Mouse (Mus musculus) neural tube, embryonic 12.5 days (tissue): Measurements from ENCODE around the gene Col23a1. TPM values are rescaled to one million over a fixed set of nuclear protein-coding genes. Genes with fewer than 3 reads are reported as not detected.

Source experiments
- ATAC-seq: fragments of 200-750 bp; cut with Nextera tagmentation; 2 replicates; pipeline ENCODE4 v1.8.0; 2017; ENCODE audit warnings: low read depth, mild to moderate bottlenecking, moderate TSS enrichment, moderate library complexity; ENCODE audit not compliant: low FRiP score
- H3K27ac ChIP-seq: fragments of 300-500 bp; sonication (generic); 2 replicates; pipeline ENCODE4 v1.5.1; 2016
- H3K27me3 ChIP-seq: fragments of 300-500 bp; sonication (generic); replicated peaks from 2 replicates; pipeline ENCODE4 v1.6.1; 2016; ENCODE audit warnings: mild to moderate bottlenecking
- H3K36me3 ChIP-seq: fragments of 300-500 bp; sonication (generic); 2 replicates; pipeline ENCODE4 v1.6.1; 2016; ENCODE audit warnings: mild to moderate bottlenecking
- H3K4me1 ChIP-seq: fragments of 300-500 bp; sonication (generic); 2 replicates; pipeline ENCODE4 v1.6.1; 2016
- H3K4me2 ChIP-seq: fragments of 300-500 bp; sonication (generic); replicated peaks from 2 replicates; pipeline ENCODE4 v1.6.1; 2016; ENCODE audit warnings: mild to moderate bottlenecking
- H3K4me3 ChIP-seq: fragments of 300-500 bp; sonication (generic); 2 replicates; pipeline ENCODE4 v1.5.1; 2016
- H3K9ac ChIP-seq: fragments of 300-500 bp; sonication (generic); 2 replicates; pipeline ENCODE4 v1.6.1; 2016; ENCODE audit warnings: mild to moderate bottlenecking
- H3K9me3 ChIP-seq: fragments of 300-500 bp; sonication (generic); 2 replicates; pipeline ENCODE4 v1.6.1; 2016; ENCODE audit warnings: mild to moderate bottlenecking
- WGBS: fragments of 180-500 bp; shearing (Covaris S2); methylation state at CpG from one replicate; pipeline ENCODE4 v1.1.7; 2016; 5-methylcytosine and 5-hydroxymethylcytosine counted together
- polyA plus RNA-seq: library from polyadenylated mRNA; unstranded; fragments of >200 nt; fragmentation: Nextera tagmentation; extraction: Ambion mirVana; gene quantifications from 2 replicates; pipeline ENCODE4 v1.2.1, GENCODE M21; 2016

Col23a1 gene
- polyA plus RNA-seq, 1 experiment from 2014 or later: 11.8 TPM

DNA sequence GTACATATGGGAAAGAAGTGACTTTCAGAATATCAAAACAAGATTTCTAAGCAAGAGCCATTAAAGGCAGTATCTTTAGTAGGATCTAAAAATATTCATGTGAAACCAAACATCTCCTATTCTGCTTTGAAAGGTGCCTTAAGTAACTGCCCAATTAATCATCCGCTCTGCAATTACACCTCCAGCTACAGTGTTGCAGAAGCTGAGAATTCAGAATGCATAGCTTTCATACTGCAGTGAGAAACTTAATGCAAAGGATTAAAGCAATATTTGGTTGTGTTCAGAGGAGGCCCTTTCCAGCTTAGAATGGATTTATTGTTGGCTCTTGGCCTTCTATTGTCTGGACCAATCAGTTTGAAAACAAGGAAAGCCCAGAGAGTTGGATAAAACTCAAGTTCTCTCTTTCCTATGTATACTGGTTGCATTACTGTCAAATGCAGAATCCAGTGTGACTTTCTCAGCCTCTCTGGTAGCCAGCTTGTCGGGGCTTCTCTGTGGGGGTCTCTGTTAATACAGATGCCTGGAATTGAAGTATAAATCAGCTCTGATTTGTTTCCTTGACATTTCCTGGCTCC is 4.3 kb downstream of the Col23a1 start:
- no peak for ATAC-seq

DNA sequence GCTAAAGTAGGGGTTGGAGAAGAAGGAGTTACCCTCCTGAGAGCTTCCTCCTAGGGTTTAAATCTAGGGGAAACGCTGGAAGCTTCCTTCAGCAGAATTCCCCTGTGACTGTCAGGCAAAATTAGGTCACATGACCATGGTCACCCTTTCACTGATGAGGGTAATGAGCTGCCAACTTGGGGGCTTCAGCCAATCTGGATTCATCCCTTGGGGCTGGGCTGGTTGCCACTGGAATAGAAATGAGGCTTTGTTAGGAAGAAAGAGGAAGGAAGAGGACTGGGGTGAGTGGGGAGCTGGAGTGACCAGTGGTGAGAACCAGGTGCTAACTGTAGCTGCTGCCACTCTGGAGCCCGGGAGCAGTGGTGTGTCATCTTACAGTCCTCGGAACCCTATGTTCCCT is 6.0 kb downstream of the Col23a1 start:
- whole genome bisulfite sequencing: 86% methylated on average over 3 of the region's 3 CpGs
- Histone ChIP-seq H3K4me2 (no peak overlapping the region), H3K27ac (no peak overlapping the region), H3K9ac (no peak overlapping the region), H3K27me3 (peaks cover 3% of the 10 kb centered on the region; the same call in 1 of the 2 replicates), H3K36me3 (no peaks in the 10 kb centered on the region), H3K9me3 (peaks cover 7% of the 10 kb centered on the region; the same call in 1 of the 2 replicates), H3K4me3 (no peak overlapping the region), H3K4me1 (no peaks in the 10 kb centered on the region)
- ATAC-seq: no peak

More for the DNA sequence above, 4.3 kb downstream of the Col23a1 start:
- Histone ChIP-seq H3K4me1 (0 out of 2 replicates have a peak, but pooled peaks cover 6% of the 10 kb centered on the region), H3K36me3 (no peaks in the 10 kb centered on the region), H3K27ac (no peak overlapping the region), H3K9me3 (peaks cover 7% of the 10 kb centered on the region; the same call in 1 of the 2 replicates), H3K9ac (no peak overlapping the region), H3K4me3 (no peak overlapping the region), H3K27me3 (peaks cover 3% of the 10 kb centered on the region; the same call in 1 of the 2 replicates), H3K4me2 (no peak overlapping the region)
- 60% methylated on average over 2 of the region's 2 CpGs for WGBS

DNA sequence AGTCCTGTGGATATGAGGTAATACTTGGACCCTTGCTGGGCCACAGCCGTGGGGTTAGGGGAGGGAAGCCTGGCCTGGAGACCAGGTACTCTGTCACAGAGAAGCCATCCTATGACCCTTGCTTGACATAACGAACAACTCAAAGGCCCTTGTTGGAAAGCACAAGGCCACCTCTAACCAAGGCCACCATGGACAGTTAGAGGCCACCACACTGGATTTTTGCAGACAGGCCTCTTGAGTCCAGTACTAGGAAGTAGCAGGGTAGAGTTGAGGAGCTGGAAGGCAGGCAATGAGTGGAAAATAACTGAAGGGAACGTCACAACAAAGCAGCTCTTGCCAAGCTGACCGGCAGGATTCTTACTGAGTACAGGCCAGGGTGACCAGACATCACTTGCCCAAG is 9.0 kb downstream of the Col23a1 start:
- H3K9me3 ChIP-seq: peaks cover 7% of the 10 kb centered on the region; the same call in 1 of the 2 replicates
- ATAC-seq: no peak
- no peak overlapping the region for H3K4me3 ChIP-seq
- no peak overlapping the region for H3K4me2 ChIP-seq
- H3K9ac ChIP-seq: no peak overlapping the region
- H3K4me1 ChIP-seq: no peaks in the 10 kb centered on the region
- H3K27ac ChIP-seq: no peak overlapping the region
- 88% methylated on average over 4 of the region's 4 CpGs for WGBS
- H3K27me3 ChIP-seq: no peaks in the 10 kb centered on the region
- no peaks in the 10 kb centered on the region for H3K36me3 ChIP-seq

- Histone ChIP-seq H3K36me3 (no peaks in the 10 kb centered on the region), H3K27ac (no peak overlapping the region), H3K9ac (no peak overlapping the region), H3K4me1 (no peaks in the 10 kb centered on the region), H3K9me3 (no peaks in the 10 kb centered on the region), H3K27me3 (no peaks in the 10 kb centered on the region), H3K4me2 (no peak overlapping the region), H3K4me3 (no peak overlapping the region)
- no peak for ATAC-seq
- WGBS: 66% methylated on average over 5 of the region's 5 CpGs
These were observed 12.7 kb downstream of the Col23a1 start for GRCm38 (mm10) chr11:51302396-51302795.

GRCm38 (mm10) chr11:51303981-51304553 is 14.3 kb downstream of the Col23a1 start:
- no peaks in the 10 kb centered on the region for H3K4me1 ChIP-seq
- no peak for ATAC-seq
- no peaks in the 10 kb centered on the region for H3K27me3 ChIP-seq
- no peak overlapping the region for H3K9ac ChIP-seq
- no peaks in the 10 kb centered on the region for H3K9me3 ChIP-seq
- H3K4me3 ChIP-seq: no peak overlapping the region
- 62% methylated on average over 12 of the region's 12 CpGs for WGBS
- H3K36me3 ChIP-seq: no peaks in the 10 kb centered on the region
- no peak overlapping the region for H3K4me2 ChIP-seq
- no peak overlapping the region for H3K27ac ChIP-seq

DNA sequence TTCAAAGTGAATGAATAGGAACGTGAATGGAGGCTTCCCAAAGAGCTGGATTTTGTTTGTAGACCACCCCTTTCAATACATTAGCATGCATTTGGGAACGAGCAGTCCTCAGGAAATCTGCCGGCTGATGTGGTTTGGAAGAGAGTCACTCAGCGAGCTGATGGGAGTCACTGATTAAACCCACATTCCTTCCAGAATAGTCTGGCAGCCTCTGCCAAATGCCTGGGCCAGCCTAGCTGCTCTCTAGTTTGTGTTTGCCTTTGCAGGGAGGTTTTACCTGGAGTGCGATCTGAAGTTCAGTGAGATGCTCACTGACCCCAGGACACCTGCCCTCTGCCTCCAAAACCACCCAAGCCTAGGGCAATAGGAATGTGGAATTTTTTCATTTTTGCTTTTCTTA is 18.6 kb downstream of the Col23a1 start:
- 67% methylated on average over 5 of the region's 5 CpGs for WGBS
- no peak for ATAC-seq
- no peak overlapping the region for H3K4me3 ChIP-seq

GRCm38 (mm10) chr11:51311846-51312245 is 22.1 kb downstream of the Col23a1 start:
- H3K27ac ChIP-seq: no peak overlapping the region

More for the DNA sequence above, 18.6 kb downstream of the Col23a1 start:
- H3K27ac ChIP-seq: no peak overlapping the region
- H3K9ac ChIP-seq: no peak overlapping the region
- no peaks in the 10 kb centered on the region for H3K36me3 ChIP-seq
- H3K27me3 ChIP-seq: no peaks in the 10 kb centered on the region
- no peak overlapping the region for H3K4me2 ChIP-seq
- no peaks in the 10 kb centered on the region for H3K4me1 ChIP-seq
- no peaks in the 10 kb centered on the region for H3K9me3 ChIP-seq

DNA sequence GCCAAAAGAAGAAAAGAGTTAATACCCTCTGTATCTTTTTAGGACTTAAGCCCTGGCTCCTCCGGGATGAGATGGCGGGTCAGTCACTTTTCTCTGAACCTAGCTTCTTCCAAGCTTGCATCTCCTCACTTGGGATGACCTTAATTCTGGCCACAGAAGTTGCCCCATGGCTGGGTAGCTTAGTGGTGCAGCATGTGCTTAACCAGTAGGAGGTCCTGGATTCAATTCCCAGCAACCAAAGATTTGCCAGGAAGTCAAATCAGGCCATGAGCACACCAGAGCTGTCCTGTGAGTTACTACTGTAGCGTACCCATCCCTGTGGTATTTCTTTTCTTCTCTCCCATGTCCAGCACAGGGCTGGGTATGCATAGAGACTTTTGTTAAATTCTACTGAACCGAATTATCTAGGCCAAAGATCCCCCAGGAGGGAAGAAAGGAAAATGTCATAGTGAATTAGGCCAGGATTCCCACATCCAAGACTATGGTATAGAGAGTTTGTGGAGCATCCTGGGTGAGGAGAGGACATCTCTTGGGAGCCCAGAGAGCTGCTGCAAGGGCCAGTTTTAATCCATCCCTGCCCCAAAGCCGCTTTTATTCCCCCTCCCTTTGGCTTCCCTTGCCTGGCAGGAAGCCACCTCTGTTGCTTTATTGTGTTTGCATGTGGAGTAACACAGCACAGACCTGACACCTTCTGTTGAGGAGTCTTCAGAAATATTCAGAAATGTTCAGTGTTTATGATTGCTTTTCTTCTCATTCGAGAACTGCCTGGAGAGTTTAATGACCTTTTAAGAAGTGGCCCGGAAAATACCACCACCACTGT is 26.5 kb downstream of the Col23a1 start:
- Histone ChIP-seq H3K9ac (no peak overlapping the region), H3K4me2 (no peak overlapping the region), H3K36me3 (no peaks in the 10 kb centered on the region), H3K4me3 (no peak overlapping the region), H3K27ac (no peak overlapping the region), H3K27me3 (no peaks in the 10 kb centered on the region), H3K4me1 (no peaks in the 10 kb centered on the region), H3K9me3 (no peaks in the 10 kb centered on the region)
- ATAC-seq: no peak
- 82% methylated on average over 7 of the region's 7 CpGs for WGBS

More at GRCm38 (mm10) chr11:51311846-51312245, 22.1 kb downstream of the Col23a1 start:
- H3K36me3 ChIP-seq: no peaks in the 10 kb centered on the region
- H3K9me3 ChIP-seq: no peaks in the 10 kb centered on the region
- WGBS: 77% methylated on average over 8 of the region's 8 CpGs
- H3K27me3 ChIP-seq: no peaks in the 10 kb centered on the region
- no peak overlapping the region for H3K4me3 ChIP-seq
- no peak overlapping the region for H3K9ac ChIP-seq
- no peak overlapping the region for H3K4me2 ChIP-seq
- ATAC-seq: no peak
- H3K4me1 ChIP-seq: no peaks in the 10 kb centered on the region

DNA sequence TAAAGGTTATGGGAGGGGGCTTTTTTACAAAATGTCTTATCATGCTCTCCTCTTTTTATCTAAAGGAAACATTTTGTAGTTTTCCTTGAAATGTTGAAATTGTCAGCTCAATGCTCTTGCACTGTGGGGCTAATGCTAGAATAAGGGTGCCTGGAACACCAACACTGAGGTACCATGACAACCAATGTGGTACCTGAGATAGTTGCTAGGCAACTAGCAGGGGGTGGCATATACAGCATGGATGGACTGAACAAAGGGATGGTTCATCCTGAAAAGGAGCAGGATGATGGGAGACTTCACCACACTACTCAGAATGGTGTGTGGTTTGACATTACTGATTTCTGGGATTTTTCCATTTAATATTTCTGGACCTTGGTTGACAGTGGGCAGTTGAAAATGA is 30.9 kb downstream of the Col23a1 start:
- H3K4me2 ChIP-seq: no peak overlapping the region
- H3K4me3 ChIP-seq: no peak overlapping the region
- no peak overlapping the region for H3K9ac ChIP-seq
- H3K9me3 ChIP-seq: no peaks in the 10 kb centered on the region
- H3K4me1 ChIP-seq: no peaks in the 10 kb centered on the region
- ATAC-seq: no peak
- no peaks in the 10 kb centered on the region for H3K27me3 ChIP-seq
- no peak overlapping the region for H3K27ac ChIP-seq
- no peaks in the 10 kb centered on the region for H3K36me3 ChIP-seq

DNA sequence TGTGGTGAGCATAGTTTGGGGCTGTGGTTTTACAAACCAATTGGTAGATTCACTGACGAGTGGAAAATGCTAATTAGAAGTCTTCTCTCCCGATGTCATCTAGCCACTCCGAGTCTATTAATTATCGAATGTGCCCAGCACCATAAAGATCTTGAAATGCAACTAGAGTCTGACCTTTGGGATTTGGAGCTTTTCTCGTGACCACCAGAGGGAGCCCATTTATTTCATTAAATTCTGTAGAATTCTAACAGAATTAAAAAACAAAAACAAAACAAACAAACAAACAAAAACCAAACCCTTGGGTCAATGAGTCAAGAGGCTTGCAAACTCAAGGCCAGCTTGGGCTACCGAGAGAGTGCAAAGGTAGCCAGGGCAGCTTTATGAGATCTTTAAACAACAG is 37.2 kb downstream of the Col23a1 start:
- 69% methylated on average over 6 of the region's 6 CpGs for WGBS

GRCm38 (mm10) chr11:51328387-51328942 is 38.7 kb downstream of the Col23a1 start:
- H3K27ac ChIP-seq: no peak overlapping the region
- H3K4me2 ChIP-seq: no peak overlapping the region
- WGBS: 91% methylated on average over 12 of the region's 12 CpGs
- H3K9me3 ChIP-seq: no peaks in the 10 kb centered on the region
- ATAC-seq: no peak
- H3K36me3 ChIP-seq: no peaks in the 10 kb centered on the region
- H3K27me3 ChIP-seq: no peaks in the 10 kb centered on the region
- no peak overlapping the region for H3K9ac ChIP-seq
- H3K4me3 ChIP-seq: no peak overlapping the region
- H3K4me1 ChIP-seq: no peaks in the 10 kb centered on the region

More for the DNA sequence above, 37.2 kb downstream of the Col23a1 start:
- H3K9ac ChIP-seq: no peak overlapping the region
- no peaks in the 10 kb centered on the region for H3K36me3 ChIP-seq
- no peaks in the 10 kb centered on the region for H3K9me3 ChIP-seq
- no peak overlapping the region for H3K4me2 ChIP-seq
- no peak for ATAC-seq
- no peaks in the 10 kb centered on the region for H3K4me1 ChIP-seq
- no peak overlapping the region for H3K27ac ChIP-seq
- no peak overlapping the region for H3K4me3 ChIP-seq
- H3K27me3 ChIP-seq: no peaks in the 10 kb centered on the region
